In genomic region chr15:84778587-84778986, GRCm38 (mm10) we compare ENCODE assay signal across 24 mouse cellular contexts. TPM values are rescaled to one million over a fixed set of nuclear protein-coding genes. Genes with fewer than 3 reads are reported as not detected.
DNase-seq lines count a peak whose midpoint lies in the region; ATAC-seq and TF ChIP-seq lines count a peak whose summit lies in the region.
"Had no signal": no experiment of that assay in that cellular context is flagged by ENCODE, and none has a peak within 500 bp of the region (broad histone marks: within the 10 kb centered on the region; RNA-seq: fewer than 3 reads in every experiment).

No protein-coding gene starts in this region.

- H3K4me3 ChIP-seq in forebrain, postnatal 0 days (ENCODE audit: low read depth, low read length), result no peak overlapping the region
- H3K4me3 ChIP-seq in forebrain, embryonic 15.5 days, result no peak overlapping the region
- no peak overlapping the region for H3K4me3 ChIP-seq in lung, embryonic 14.5 days (ENCODE audit: low read depth, low read length)
- no peak overlapping the region for H3K4me3 ChIP-seq in neural tube, embryonic 15.5 days (replicated peaks)
- H3K4me3 ChIP-seq: embryonic facial prominence, embryonic 12.5 days; forebrain, embryonic 13.5 days; heart, embryonic 10.5 days; heart, embryonic 15.5 days; hindbrain, embryonic 15.5 days had no signal

- no peak overlapping the region for H3K4me2 ChIP-seq in forebrain, postnatal 0 days (ENCODE audit: low read depth)
- no peak overlapping the region for H3K4me2 ChIP-seq in forebrain, embryonic 15.5 days (replicated peaks)
- H3K4me2 ChIP-seq in lung, embryonic 14.5 days, result no peak overlapping the region
- H3K4me2 ChIP-seq in neural tube, embryonic 15.5 days, result no peak overlapping the region
- H3K4me2 ChIP-seq: embryonic facial prominence, embryonic 12.5 days; forebrain, embryonic 13.5 days; heart, embryonic 15.5 days; hindbrain, embryonic 15.5 days had no signal

- DNase-seq in forebrain, postnatal 0 days, result peak; percentile 45
- DNase-seq in lung, embryonic 14.5 days, result peak; percentile 4
- DNase-seq in lung, postnatal 25 days (ENCODE audit: low spot score), result no peak
- DNase-seq in retina, postnatal 1 day, result peak; percentile 36
- no peak for DNase-seq in retina, embryonic 14.5 days (ENCODE audit: low spot score)
- no peak for DNase-seq in lung, postnatal 10 days
- DNase-seq: adrenal gland, adult 2 months; adrenal gland, postnatal 25 days; cerebellum, adult 11 months; cerebellum, adult 8-10 months; cerebellum, postnatal 14 days; embryo, embryonic 11 days; gastrocnemius, postnatal 10 days; heart, adult 18-20 months; heart, postnatal 14 days had no signal

- H3K9ac ChIP-seq in forebrain, postnatal 0 days, result no peak overlapping the region
- no peak overlapping the region for H3K9ac ChIP-seq in forebrain, embryonic 15.5 days (replicated peaks)
- no peak overlapping the region for H3K9ac ChIP-seq in lung, embryonic 14.5 days
- no peak overlapping the region for H3K9ac ChIP-seq in neural tube, embryonic 15.5 days (replicated peaks)
- H3K9ac ChIP-seq: embryonic facial prominence, embryonic 12.5 days; forebrain, embryonic 13.5 days; heart, embryonic 15.5 days; hindbrain, embryonic 15.5 days had no signal

- no peaks in the 10 kb centered on the region for H3K36me3 ChIP-seq in forebrain, postnatal 0 days (ENCODE audit: insufficient read depth)
- no peaks in the 10 kb centered on the region for H3K36me3 ChIP-seq in forebrain, embryonic 15.5 days
- H3K36me3 ChIP-seq in lung, embryonic 14.5 days (ENCODE audit: insufficient read depth), result no peaks in the 10 kb centered on the region
- H3K36me3 ChIP-seq in neural tube, embryonic 15.5 days, result no peaks in the 10 kb centered on the region
- H3K36me3 ChIP-seq: embryonic facial prominence, embryonic 12.5 days; heart, embryonic 10.5 days; heart, embryonic 15.5 days; hindbrain, embryonic 15.5 days had no signal

- no peak overlapping the region for H3K27ac ChIP-seq in forebrain, postnatal 0 days (ENCODE audit: low read depth, low read length)
- no peak overlapping the region; the same call in 1 of the 2 replicates for H3K27ac ChIP-seq in forebrain, embryonic 15.5 days (replicated peaks)
- no peak overlapping the region for H3K27ac ChIP-seq in lung, embryonic 14.5 days (ENCODE audit: low read depth)
- H3K27ac ChIP-seq in neural tube, embryonic 15.5 days (replicated peaks), result 0 out of 2 replicates have a peak overlapping the region, but pooled peaks have one; percentile 28
- H3K27ac ChIP-seq: embryonic facial prominence, embryonic 12.5 days; forebrain, embryonic 13.5 days; heart, embryonic 10.5 days; heart, embryonic 15.5 days; hindbrain, embryonic 15.5 days had no signal

- H3K4me1 ChIP-seq in forebrain, postnatal 0 days (ENCODE audit: insufficient read depth), result no peaks in the 10 kb centered on the region; the same call in 1 of the 2 replicates
- H3K4me1 ChIP-seq in forebrain, embryonic 15.5 days, result peaks cover 28% of the 10 kb centered on the region
- no peaks in the 10 kb centered on the region for H3K4me1 ChIP-seq in lung, embryonic 14.5 days (ENCODE audit: insufficient read depth)
- peaks cover 29% of the 10 kb centered on the region for H3K4me1 ChIP-seq in neural tube, embryonic 15.5 days
- H3K4me1 ChIP-seq: heart, embryonic 15.5 days had no signal

- no peaks in the 10 kb centered on the region for H3K9me3 ChIP-seq in forebrain, postnatal 0 days (ENCODE audit: low read length)
- no peaks in the 10 kb centered on the region for H3K9me3 ChIP-seq in forebrain, embryonic 15.5 days
- H3K9me3 ChIP-seq in lung, embryonic 14.5 days (ENCODE audit: low read depth, low read length), result no peaks in the 10 kb centered on the region
- H3K9me3 ChIP-seq in neural tube, embryonic 15.5 days (replicated peaks), result no peaks in the 10 kb centered on the region
- H3K9me3 ChIP-seq: embryonic facial prominence, embryonic 12.5 days; forebrain, embryonic 13.5 days; heart, embryonic 10.5 days; heart, embryonic 15.5 days; hindbrain, embryonic 15.5 days had no signal

- TF ChIP-seq CTCF in forebrain, postnatal 0 days (IDR thresholded peaks at IDR 0.05; ENCODE audit: low read depth), result no peak
- TF ChIP-seq CTCF in lung, embryonic 14.5 days (IDR thresholded peaks at IDR 0.05; ENCODE audit: low read depth), result no peak

- ATAC-seq in forebrain, postnatal 0 days, result peak; percentile 44; the same call in 1 of the 2 replicates
- ATAC-seq in forebrain, embryonic 15.5 days (replicated peaks), result no peak
- no peak for ATAC-seq in lung, embryonic 14.5 days (ENCODE audit: insufficient read depth)
- ATAC-seq in neural tube, embryonic 15.5 days (ENCODE audit: low FRiP score), result no peak
- ATAC-seq: forebrain, embryonic 13.5 days had no signal

- no peaks in the 10 kb centered on the region for H3K27me3 ChIP-seq in forebrain, postnatal 0 days (ENCODE audit: insufficient read depth, low read length)
- H3K27me3 ChIP-seq in forebrain, embryonic 15.5 days, result no peaks in the 10 kb centered on the region
- H3K27me3 ChIP-seq in lung, embryonic 14.5 days (ENCODE audit: insufficient read depth, low read length), result no peaks in the 10 kb centered on the region
- H3K27me3 ChIP-seq in neural tube, embryonic 15.5 days (replicated peaks), result no peaks in the 10 kb centered on the region
- H3K27me3 ChIP-seq: embryonic facial prominence, embryonic 12.5 days; forebrain, embryonic 13.5 days; heart, embryonic 15.5 days; hindbrain, embryonic 15.5 days had no signal

- 23% methylated on average over 5 of the region's 5 CpGs for WGBS in forebrain, postnatal 0 days
- 14% methylated on average over 5 of the region's 5 CpGs for WGBS in forebrain, embryonic 15.5 days
- 37% methylated on average over 5 of the region's 5 CpGs for WGBS in lung, embryonic 14.5 days
- WGBS in neural tube, embryonic 15.5 days, result 17% methylated on average over 5 of the region's 5 CpGs

RNA-seq across cellular contexts. Expression of gene Arhgap8, which starts 58.7 kb away (rescaled TPM):
- total RNA-seq in forebrain, postnatal 0 days (2014; rRNA removed), result 0.29 TPM in 1 of 2 replicates, not detected in the other
- polyA plus RNA-seq in forebrain, postnatal 0 days (2015; fragmentation: Nextera tagmentation; extraction: Ambion mirVana), result 0.19 and 0.44 TPM in 2 replicates
- 0.27 and 0.60 TPM in 2 replicates for polyA plus RNA-seq in forebrain, embryonic 15.5 days (2015; fragmentation: Nextera tagmentation; extraction: Ambion mirVana)
- polyA plus RNA-seq in lung, embryonic 14.5 days (2014; fragmentation: Nextera tagmentation; extraction: Ambion mirVana), result 17.4 and 18.1 TPM in 2 replicates
- polyA plus RNA-seq in neural tube, embryonic 15.5 days (2015; fragmentation: Nextera tagmentation; extraction: Ambion mirVana), result 2.0 and 10.0 TPM in 2 replicates
- total RNA-seq: common myeloid progenitor, adult 5-6 weeks; gastrocnemius, postnatal 10 days; hematopoietic stem cell, adult 5-6 weeks had no signal

Comparison
In these comparisons a context has a peak if more than half of its experiments do, and no peak if none do; other contexts are left out.
1. DNase-seq: peak in forebrain, postnatal 0 days (single experiment), lung, embryonic 14.5 days (single experiment) and retina, postnatal 1 day (single experiment); none in lung, postnatal 25 days (single experiment), retina, embryonic 14.5 days (single experiment) and lung, postnatal 10 days (single experiment).